Mouse (Mus musculus): ENCODE measurements around the gene Tspan7. TPM values are rescaled to one million over a fixed set of nuclear protein-coding genes. Genes with fewer than 3 reads are reported as not detected.

Tspan7 gene
- total RNA-seq, 2 experiments from 2014 or later: not detected

- ATAC-seq (replicated peaks; ENCODE audit: low FRiP score, poor library complexity, severe bottlenecking): no peak
These were observed 54.7 kb downstream of the Tspan7 start for GRCm38 (mm10) chrX:10539482-10540166.

- ATAC-seq (replicated peaks; ENCODE audit: low FRiP score, poor library complexity, severe bottlenecking): no peak
These were observed 61.9 kb downstream of the Tspan7 start for GRCm38 (mm10) chrX:10546840-10547239.

GRCm38 (mm10) chrX:10549708-10550107 is 64.8 kb downstream of the Tspan7 start:
- ATAC-seq (replicated peaks; ENCODE audit: low FRiP score, poor library complexity, severe bottlenecking): no peak

GRCm38 (mm10) chrX:10556899-10557298 is 71.9 kb downstream of the Tspan7 start:
- no peak for ATAC-seq (replicated peaks; ENCODE audit: low FRiP score, poor library complexity, severe bottlenecking)

GRCm38 (mm10) chrX:10557596-10557995 is 72.6 kb downstream of the Tspan7 start:
- ATAC-seq (replicated peaks; ENCODE audit: low FRiP score, poor library complexity, severe bottlenecking): no peak

- ATAC-seq (replicated peaks; ENCODE audit: low FRiP score, poor library complexity, severe bottlenecking): no peak
These were observed 73.7 kb downstream of the Tspan7 start for GRCm38 (mm10) chrX:10558625-10559024.

- ATAC-seq (replicated peaks; ENCODE audit: low FRiP score, poor library complexity, severe bottlenecking): no peak
These were observed 80.9 kb downstream of the Tspan7 start for GRCm38 (mm10) chrX:10565811-10566210.

- ATAC-seq (replicated peaks; ENCODE audit: low FRiP score, poor library complexity, severe bottlenecking): no peak
These were observed 89.6 kb downstream of the Tspan7 start for GRCm38 (mm10) chrX:10574523-10574922.

GRCm38 (mm10) chrX:10575406-10575805 is 90.4 kb downstream of the Tspan7 start:
- ATAC-seq (replicated peaks; ENCODE audit: low FRiP score, poor library complexity, severe bottlenecking): no peak

- ATAC-seq (replicated peaks; ENCODE audit: low FRiP score, poor library complexity, severe bottlenecking): no peak
These were observed 91.4 kb downstream of the Tspan7 start for GRCm38 (mm10) chrX:10576349-10576748.

- ATAC-seq (replicated peaks; ENCODE audit: low FRiP score, poor library complexity, severe bottlenecking): no peak
These were observed 92.4 kb downstream of the Tspan7 start for GRCm38 (mm10) chrX:10577356-10577755.

GRCm38 (mm10) chrX:10582731-10583130 is 97.8 kb downstream of the Tspan7 start:
- no peak for ATAC-seq (replicated peaks; ENCODE audit: low FRiP score, poor library complexity, severe bottlenecking)

- ATAC-seq (replicated peaks; ENCODE audit: low FRiP score, poor library complexity, severe bottlenecking): no peak
These were observed 107.3 kb downstream of the Tspan7 start for GRCm38 (mm10) chrX:10592244-10592643.

- no peak for ATAC-seq (replicated peaks; ENCODE audit: low FRiP score, poor library complexity, severe bottlenecking)
These were observed 108.6 kb downstream of the Tspan7 start for GRCm38 (mm10) chrX:10593561-10593960.

GRCm38 (mm10) chrX:10617119-10617518 is 132.2 kb downstream of the Tspan7 start:
- ATAC-seq (replicated peaks; ENCODE audit: low FRiP score, poor library complexity, severe bottlenecking): no peak

- no peak for ATAC-seq (replicated peaks; ENCODE audit: low FRiP score, poor library complexity, severe bottlenecking)
These were observed 156.1 kb downstream of the Tspan7 start for GRCm38 (mm10) chrX:10641062-10641461.

Other genes with a start within 250 kb of the Tspan7 start
- not detected in 2 replicates for gene Otc, start 232.9 kb upstream of the Tspan7 start, total RNA-seq (2015; ENCODE audit: low replicate concordance)
- gene Otc, start 232.9 kb upstream of the Tspan7 start, total RNA-seq (2017; ENCODE audit: low replicate concordance): not detected in 2 replicates
- gene Mid1ip1, start 229.9 kb downstream of the Tspan7 start, total RNA-seq (2015; ENCODE audit: low replicate concordance): 20.1 and 24.9 TPM in 2 replicates
- gene Mid1ip1, start 229.9 kb downstream of the Tspan7 start, total RNA-seq (2017; ENCODE audit: low replicate concordance): 26.5 and 50.2 TPM in 2 replicates

Data from erythroid progenitor cell, adult 5-6 weeks (primary cell).